Mouse (Mus musculus) intestine, postnatal 0 days (tissue): Measurements from ENCODE around the gene Tbc1d17. TPM values are rescaled to one million over a fixed set of nuclear protein-coding genes. Genes with fewer than 3 reads are reported as not detected.

Experiments used
- ATAC-seq: fragments of 200-750 bp; cut with Nextera tagmentation; 2 replicates; pipeline ENCODE4 v1.8.0; 2017; ENCODE audit warnings: mild to moderate bottlenecking, moderate TSS enrichment, moderate library complexity
- H3K27ac ChIP-seq: fragments of 300-500 bp; sonication (generic); 2 replicates; pipeline ENCODE4 v1.5.1; 2014; ENCODE audit warnings: mild to moderate bottlenecking, low read depth, low read length, moderate library complexity
- H3K27me3 ChIP-seq: fragments of 300-500 bp; sonication (generic); replicated peaks from 2 replicates; pipeline ENCODE4 v1.6.1; 2014; ENCODE audit warnings: low read length, mixed read lengths; ENCODE audit not compliant: control insufficient read depth, insufficient read depth
- H3K36me3 ChIP-seq: fragments of 300-500 bp; sonication (generic); 2 replicates; pipeline ENCODE4 v1.6.1; 2014; ENCODE audit warnings: mild to moderate bottlenecking, moderate library complexity; ENCODE audit not compliant: control insufficient read depth, insufficient read depth
- H3K4me1 ChIP-seq: fragments of 300-500 bp; sonication (generic); replicated peaks from 2 replicates; pipeline ENCODE4 v1.6.1; 2014; ENCODE audit warnings: antibody characterized with exemption, low read length, mixed read lengths; ENCODE audit not compliant: control insufficient read depth, insufficient read depth
- H3K4me2 ChIP-seq: fragments of 300-500 bp; sonication (generic); replicated peaks from 2 replicates; pipeline ENCODE4 v1.6.1; 2014; ENCODE audit warnings: low read depth, mild to moderate bottlenecking, moderate library complexity
- H3K4me3 ChIP-seq: fragments of 300-500 bp; sonication (generic); 2 replicates; pipeline ENCODE4 v1.5.1; 2014; ENCODE audit warnings: low read depth, low read length
- H3K9ac ChIP-seq: fragments of 300-500 bp; sonication (generic); 2 replicates; pipeline ENCODE4 v1.6.1; 2014; ENCODE audit warnings: mild to moderate bottlenecking, low read depth, low read length
- H3K9me3 ChIP-seq: fragments of 300-500 bp; sonication (generic); 2 replicates; pipeline ENCODE4 v1.6.1; 2016; ENCODE audit warnings: mixed run types; ENCODE audit not compliant: control insufficient read depth
- CTCF ChIP-seq: sonication (generic); IDR thresholded peaks from 2 replicates; pipeline ENCODE4 v1.5.1; 2016; ENCODE audit warnings: low read depth, mild to moderate bottlenecking, control low read depth, antibody characterized with exemption, moderate library complexity
- WGBS: fragments of 180-500 bp; shearing (Covaris S2); extraction: QIAGEN DNeasy Blood & Tissue Kit; methylation state at CpG from one replicate; pipeline ENCODE4 v1.1.7; 2014; 5-methylcytosine and 5-hydroxymethylcytosine counted together
- polyA plus RNA-seq: library from polyadenylated mRNA; unstranded; fragments of >200 nt; fragmentation: Nextera tagmentation; extraction: Ambion mirVana; gene quantifications from 2 replicates; pipeline ENCODE4 v1.2.1, GENCODE M21; 2015

Tbc1d17 gene
- polyA plus RNA-seq, 1 experiment from 2014 or later: 47.4 TPM

GRCm38 (mm10) chr7:44819863-44820262 is 29.0 kb downstream of the Tbc1d17 start:
- Histone ChIP-seq H3K36me3 (no peaks in the 10 kb centered on the region; the same call in 1 of the 2 replicates), H3K27me3 (no peaks in the 10 kb centered on the region), H3K9ac (0 out of 2 replicates have a peak overlapping the region, but pooled peaks have one; percentile 22), H3K9me3 (no peaks in the 10 kb centered on the region), H3K4me2 (peak overlapping the region; percentile 18), H3K4me3 (no peak overlapping the region), H3K4me1 (peaks cover 16% of the 10 kb centered on the region), H3K27ac (0 out of 2 replicates have a peak overlapping the region, but pooled peaks have one; percentile 21)
- no peak for TF ChIP-seq CTCF
- no peak for ATAC-seq
- 37% methylated on average over 5 of the region's 5 CpGs for WGBS

- 0 out of 2 replicates have a peak overlapping the region, but pooled peaks have one; percentile 21 for H3K27ac ChIP-seq
- H3K4me1 ChIP-seq: peaks cover 16% of the 10 kb centered on the region
- H3K36me3 ChIP-seq: no peaks in the 10 kb centered on the region; the same call in 1 of the 2 replicates
- no peaks in the 10 kb centered on the region for H3K9me3 ChIP-seq
- H3K4me2 ChIP-seq: peak overlapping the region; percentile 84
- no peak overlapping the region for H3K4me3 ChIP-seq
- TF ChIP-seq CTCF: no peak
- WGBS: 85% methylated on average over 2 of the region's 2 CpGs
- H3K27me3 ChIP-seq: no peaks in the 10 kb centered on the region
- ATAC-seq: no peak
- 0 out of 2 replicates have a peak overlapping the region, but pooled peaks have one; percentile 31 for H3K9ac ChIP-seq
These were observed 29.5 kb downstream of the Tbc1d17 start for GRCm38 (mm10) chr7:44819391-44819790.

DNA sequence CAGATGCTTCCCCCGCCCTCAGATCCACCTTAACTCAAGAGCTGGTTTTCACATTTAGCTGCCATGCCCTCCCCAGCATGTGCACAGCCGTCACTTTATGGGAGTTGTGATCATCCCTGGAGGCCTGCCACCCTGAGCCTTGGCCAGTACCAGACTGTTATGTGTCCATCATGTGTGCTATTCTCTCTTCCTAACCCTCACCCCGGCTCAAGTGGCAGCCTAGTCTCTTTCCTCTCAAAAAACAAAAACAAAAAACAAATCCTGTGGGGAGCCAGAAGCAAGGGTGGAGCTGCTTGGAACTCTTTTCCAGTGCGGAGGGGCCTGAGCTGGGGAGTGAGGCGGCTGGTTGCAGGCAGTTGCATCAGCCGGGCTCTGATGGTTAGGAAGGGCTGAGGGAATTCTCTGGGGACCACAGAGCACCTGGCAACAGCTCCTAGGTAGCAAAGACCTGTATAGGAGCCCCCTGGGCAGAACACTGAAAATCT is 30.1 kb downstream of the Tbc1d17 start:
- WGBS: 20% methylated on average over 6 of the region's 6 CpGs
- Histone ChIP-seq H3K36me3 (peaks cover 2% of the 10 kb centered on the region; the same call in 1 of the 2 replicates), H3K4me1 (peaks cover 16% of the 10 kb centered on the region), H3K27me3 (no peaks in the 10 kb centered on the region), H3K4me2 (peak overlapping the region; percentile 84), H3K27ac (0 out of 2 replicates have a peak overlapping the region, but pooled peaks have one; percentile 21), H3K9ac (0 out of 2 replicates have a peak overlapping the region, but pooled peaks have one; percentile 31), H3K9me3 (no peaks in the 10 kb centered on the region), H3K4me3 (peak overlapping the region; percentile 12; the same call in 1 of the 2 replicates)
- no peak for ATAC-seq
- no peak for TF ChIP-seq CTCF

DNA sequence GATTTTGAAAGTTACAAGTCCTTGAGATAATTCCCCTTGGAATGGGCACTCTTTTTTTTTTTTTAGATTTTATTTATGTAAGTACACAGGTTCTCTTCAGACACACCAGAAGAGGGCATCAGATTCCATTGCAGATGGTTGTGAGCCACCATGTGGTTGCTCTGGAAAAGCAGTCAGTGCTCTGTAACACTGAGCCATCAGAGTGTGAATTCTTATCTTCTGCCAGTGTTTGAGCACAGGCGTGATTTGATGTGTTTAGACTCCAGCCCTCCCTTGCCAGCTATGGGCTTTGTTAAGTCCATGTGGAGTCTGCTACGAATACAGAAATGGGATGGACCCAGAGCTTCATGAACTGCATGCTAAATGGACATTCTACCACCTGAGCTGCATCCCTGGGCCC is 30.7 kb downstream of the Tbc1d17 start:
- H3K36me3 ChIP-seq: peaks cover 9% of the 10 kb centered on the region; the same call in 1 of the 2 replicates
- peak; percentile 60 for TF ChIP-seq CTCF
- H3K27me3 ChIP-seq: no peaks in the 10 kb centered on the region
- no peak overlapping the region for H3K9ac ChIP-seq
- H3K27ac ChIP-seq: 0 out of 2 replicates have a peak overlapping the region, but pooled peaks have one; percentile 21
- H3K4me1 ChIP-seq: peaks cover 16% of the 10 kb centered on the region
- H3K4me2 ChIP-seq: peak overlapping the region; percentile 84
- peak overlapping the region; percentile 95 for H3K4me3 ChIP-seq
- H3K9me3 ChIP-seq: no peaks in the 10 kb centered on the region
- whole genome bisulfite sequencing: 7% methylated on average over 2 of the region's 2 CpGs
- ATAC-seq: no peak

DNA sequence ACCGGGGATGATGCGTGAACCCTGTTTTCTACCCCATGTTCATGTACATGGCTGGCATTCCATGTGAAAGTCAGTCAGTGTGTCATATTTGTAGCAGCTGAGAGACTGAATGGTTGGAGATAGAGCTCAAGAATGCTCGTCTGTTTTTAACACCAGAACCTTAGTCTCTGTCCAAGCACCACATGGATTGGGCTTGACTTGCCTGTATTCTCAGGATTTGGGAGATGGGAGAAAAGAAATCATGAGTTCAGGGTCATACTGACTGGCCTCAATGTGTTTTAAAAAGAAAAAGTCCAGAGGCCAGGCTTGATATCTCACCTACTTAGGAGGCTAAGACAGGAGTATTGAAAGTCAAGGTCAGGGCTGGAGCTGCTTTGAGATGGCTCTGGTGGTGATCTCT is 31.4 kb downstream of the Tbc1d17 start:
- Histone ChIP-seq H3K9me3 (no peaks in the 10 kb centered on the region), H3K9ac (peak overlapping the region; percentile 89), H3K27me3 (no peaks in the 10 kb centered on the region), H3K4me2 (peak overlapping the region; percentile 84), H3K4me1 (peaks cover 16% of the 10 kb centered on the region), H3K36me3 (peaks cover 15% of the 10 kb centered on the region; the same call in 1 of the 2 replicates), H3K27ac (no peak overlapping the region), H3K4me3 (peak overlapping the region; percentile 95)
- 16% methylated on average over 3 of the region's 3 CpGs for WGBS
- TF ChIP-seq CTCF: no peak
- ATAC-seq: no peak

- H3K27me3 ChIP-seq: no peaks in the 10 kb centered on the region
- no peak for TF ChIP-seq CTCF
- peak within 1 kb of the TSS; percentile 84 for H3K4me2 ChIP-seq
- H3K4me3 ChIP-seq: peak within 1 kb of the TSS; percentile 95
- H3K27ac ChIP-seq: peak within 1 kb of the TSS; percentile 95
- WGBS: under 1% methylated on average over 56 of the region's 57 CpGs
- peak; percentile 40 for ATAC-seq
- H3K4me1 ChIP-seq: peaks cover 16% of the 10 kb centered on the region
- H3K36me3 ChIP-seq: peaks cover 24% of the 10 kb centered on the region; the same call in 1 of the 2 replicates
- H3K9me3 ChIP-seq: no peaks in the 10 kb centered on the region
- peak within 1 kb of the TSS; percentile 89 for H3K9ac ChIP-seq
These were observed 32.3 kb downstream of the Tbc1d17 start, which contains the start of gene Atf5 for GRCm38 (mm10) chr7:44816470-44817021. TSS of gene Atf5 (minus strand) at chr7:44816658.
